Mouse (Mus musculus): ENCODE results near the gene Shc2. TPM values are rescaled to one million over a fixed set of nuclear protein-coding genes. Genes with fewer than 3 reads are reported as not detected.
A peak's percentile ranks its signal among the peaks of the same experiment; 100 is the strongest.

Gene Shc2
- polyA plus RNA-seq, 1 experiment from 2014 or later: 8.5 TPM

GRCm38 (mm10) chr10:79660298-79660697, 22.6 kb upstream of the Shc2 start:
- ATAC-seq (ENCODE audit: low FRiP score, low TSS enrichment): no peak
- Histone ChIP-seq H3K27me3 (ENCODE audit: control insufficient read depth, insufficient read depth, low read length) (no peaks in the 10 kb centered on the region), H3K36me3 (ENCODE audit: control insufficient read depth, insufficient read depth, low read length) (no peaks in the 10 kb centered on the region), H3K9me3 (ENCODE audit: control insufficient read depth, low read length) (no peaks in the 10 kb centered on the region), H3K9ac (ENCODE audit: low read depth, low read length) (no peak overlapping the region), H3K4me3 (ENCODE audit: low read length) (no peak overlapping the region), H3K4me1 (ENCODE audit: control insufficient read depth, insufficient read depth, low read length) (0 out of 2 replicates have a peak, but pooled peaks cover 4% of the 10 kb centered on the region), H3K27ac (ENCODE audit: low read depth, low read length) (no peak overlapping the region), H3K4me2 (replicated peaks; ENCODE audit: low read depth, low read length) (no peak overlapping the region)
- 73% methylated on average over 2 of the region's 2 CpGs for WGBS

DNA sequence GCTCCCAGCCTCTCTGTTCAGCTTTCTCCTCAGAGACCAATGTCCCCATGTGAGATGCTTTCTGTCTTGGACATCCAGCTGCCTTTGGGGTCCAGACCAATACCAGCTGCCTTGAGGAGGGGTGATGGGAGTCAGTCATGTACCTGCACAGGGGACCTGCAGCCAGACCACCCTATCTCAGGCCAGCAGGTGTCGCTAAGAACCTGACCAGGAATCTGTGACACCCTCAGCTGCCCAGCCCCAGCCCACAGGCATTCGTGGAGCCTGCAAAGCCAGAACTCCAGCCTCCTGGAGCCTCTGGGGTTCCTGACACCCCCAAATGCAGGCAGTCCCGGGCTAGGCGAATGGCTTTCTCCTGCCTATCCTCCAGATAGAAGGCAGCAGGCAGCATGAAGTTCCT, 21.1 kb upstream of the Shc2 start:
- ATAC-seq (ENCODE audit: low FRiP score, low TSS enrichment): no peak
- no peaks in the 10 kb centered on the region for H3K27me3 ChIP-seq (ENCODE audit: control insufficient read depth, insufficient read depth, low read length)
- no peak overlapping the region for H3K9ac ChIP-seq (ENCODE audit: low read depth, low read length)
- no peaks in the 10 kb centered on the region for H3K9me3 ChIP-seq (ENCODE audit: control insufficient read depth, low read length)
- H3K36me3 ChIP-seq (ENCODE audit: control insufficient read depth, insufficient read depth, low read length): no peaks in the 10 kb centered on the region
- no peak overlapping the region for H3K4me3 ChIP-seq (ENCODE audit: low read length)
- no peak overlapping the region for H3K27ac ChIP-seq (ENCODE audit: low read depth, low read length)
- H3K4me1 ChIP-seq (ENCODE audit: control insufficient read depth, insufficient read depth, low read length): no peaks in the 10 kb centered on the region
- WGBS: 18% methylated on average over 4 of the region's 4 CpGs
- no peak overlapping the region for H3K4me2 ChIP-seq (replicated peaks; ENCODE audit: low read depth, low read length)

GRCm38 (mm10) chr10:79654946-79655395, 17.3 kb upstream of the Shc2 start:
- Histone ChIP-seq H3K4me1 (ENCODE audit: control insufficient read depth, insufficient read depth, low read length) (no peaks in the 10 kb centered on the region), H3K9me3 (ENCODE audit: control insufficient read depth, low read length) (no peaks in the 10 kb centered on the region), H3K36me3 (ENCODE audit: control insufficient read depth, insufficient read depth, low read length) (no peaks in the 10 kb centered on the region), H3K27me3 (ENCODE audit: control insufficient read depth, insufficient read depth, low read length) (no peaks in the 10 kb centered on the region), H3K4me2 (replicated peaks; ENCODE audit: low read depth, low read length) (no peak overlapping the region), H3K4me3 (ENCODE audit: low read length) (no peak overlapping the region), H3K27ac (ENCODE audit: low read depth, low read length) (no peak overlapping the region), H3K9ac (ENCODE audit: low read depth, low read length) (no peak overlapping the region)
- no peak for ATAC-seq (ENCODE audit: low FRiP score, low TSS enrichment)
- 40% methylated on average over 1 of the region's 1 CpGs for WGBS

- Histone ChIP-seq H3K4me1 (ENCODE audit: control insufficient read depth, insufficient read depth, low read length) (no peaks in the 10 kb centered on the region), H3K27me3 (ENCODE audit: control insufficient read depth, insufficient read depth, low read length) (no peaks in the 10 kb centered on the region), H3K36me3 (ENCODE audit: control insufficient read depth, insufficient read depth, low read length) (no peaks in the 10 kb centered on the region), H3K4me3 (ENCODE audit: low read length) (no peak overlapping the region), H3K27ac (ENCODE audit: low read depth, low read length) (no peak overlapping the region), H3K4me2 (replicated peaks; ENCODE audit: low read depth, low read length) (no peak overlapping the region), H3K9ac (ENCODE audit: low read depth, low read length) (no peak overlapping the region), H3K9me3 (ENCODE audit: control insufficient read depth, low read length) (no peaks in the 10 kb centered on the region)
- ATAC-seq (ENCODE audit: low FRiP score, low TSS enrichment): no peak
- WGBS: 87% methylated on average over 7 of the region's 7 CpGs
These were observed 15.1 kb upstream of the Shc2 start for GRCm38 (mm10) chr10:79652789-79653188.

- Histone ChIP-seq H3K27ac (ENCODE audit: low read depth, low read length) (no peak overlapping the region), H3K27me3 (ENCODE audit: control insufficient read depth, insufficient read depth, low read length) (no peaks in the 10 kb centered on the region), H3K36me3 (ENCODE audit: control insufficient read depth, insufficient read depth, low read length) (no peaks in the 10 kb centered on the region), H3K9ac (ENCODE audit: low read depth, low read length) (no peak overlapping the region), H3K4me1 (ENCODE audit: control insufficient read depth, insufficient read depth, low read length) (no peaks in the 10 kb centered on the region), H3K9me3 (ENCODE audit: control insufficient read depth, low read length) (no peaks in the 10 kb centered on the region), H3K4me2 (replicated peaks; ENCODE audit: low read depth, low read length) (no peak overlapping the region), H3K4me3 (ENCODE audit: low read length) (no peak overlapping the region)
- ATAC-seq (ENCODE audit: low FRiP score, low TSS enrichment): peak; percentile 53
- WGBS: 28% methylated on average over 7 of the region's 7 CpGs
These were observed 11.5 kb upstream of the Shc2 start for GRCm38 (mm10) chr10:79649070-79649751.

DNA sequence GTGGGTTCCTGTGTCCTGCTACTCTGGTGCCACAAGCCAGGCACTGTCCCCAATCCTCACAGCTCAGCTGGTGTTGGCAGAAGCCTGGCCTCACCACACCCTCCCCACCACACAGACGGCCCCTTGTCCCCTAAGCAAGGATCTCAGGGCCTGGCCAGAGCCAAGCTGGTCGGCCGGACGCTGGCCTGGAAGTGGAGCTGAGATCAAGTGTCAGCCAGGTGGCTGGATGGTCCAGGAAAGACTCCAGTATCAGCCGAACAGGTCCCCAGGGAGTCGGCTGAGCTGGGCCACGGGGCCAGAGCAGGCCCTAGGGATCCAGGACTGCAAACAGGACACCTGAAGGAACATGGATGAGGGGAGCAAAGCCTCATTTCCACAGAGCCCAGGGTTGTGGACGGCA, 8.0 kb upstream of the Shc2 start, which contains the start of gene Odf3l2:
Gene Odf3l2, minus strand, starts transcription at position 28 of the 400 bp plus-strand sequence.
- no peak for ATAC-seq (ENCODE audit: low FRiP score, low TSS enrichment)
- 50% methylated on average over 8 of the region's 8 CpGs for WGBS
- H3K4me1 ChIP-seq (ENCODE audit: control insufficient read depth, insufficient read depth, low read length): no peaks in the 10 kb centered on the region
- no peak within 1 kb of the TSS for H3K9ac ChIP-seq (ENCODE audit: low read depth, low read length)
- H3K36me3 ChIP-seq (ENCODE audit: control insufficient read depth, insufficient read depth, low read length): no peaks in the 10 kb centered on the region
- H3K27ac ChIP-seq (ENCODE audit: low read depth, low read length): no peak within 1 kb of the TSS
- H3K4me2 ChIP-seq (replicated peaks; ENCODE audit: low read depth, low read length): no peak within 1 kb of the TSS
- no peaks in the 10 kb centered on the region for H3K27me3 ChIP-seq (ENCODE audit: control insufficient read depth, insufficient read depth, low read length)
- H3K4me3 ChIP-seq (ENCODE audit: low read length): no peak within 1 kb of the TSS
- H3K9me3 ChIP-seq (ENCODE audit: control insufficient read depth, low read length): no peaks in the 10 kb centered on the region

GRCm38 (mm10) chr10:79638486-79639204, 927 bp upstream of the Shc2 start:
- Histone ChIP-seq H3K4me1 (ENCODE audit: control insufficient read depth, insufficient read depth, low read length) (peaks cover 20% of the 10 kb centered on the region), H3K9me3 (ENCODE audit: control insufficient read depth, low read length) (no peaks in the 10 kb centered on the region), H3K27me3 (ENCODE audit: control insufficient read depth, insufficient read depth, low read length) (peaks cover 7% of the 10 kb centered on the region; the same call in 1 of the 2 replicates), H3K4me3 (ENCODE audit: low read length) (peak overlapping the region; percentile 82), H3K27ac (ENCODE audit: low read depth, low read length) (0 out of 2 replicates have a peak overlapping the region, but pooled peaks have one; percentile 17), H3K4me2 (replicated peaks; ENCODE audit: low read depth, low read length) (peak overlapping the region; percentile 93), H3K9ac (ENCODE audit: low read depth, low read length) (peak overlapping the region; percentile 87; the same call in 1 of the 2 replicates), H3K36me3 (ENCODE audit: control insufficient read depth, insufficient read depth, low read length) (no peaks in the 10 kb centered on the region)
- 7% methylated on average over 23 of the region's 23 CpGs for WGBS
- peak; percentile 59 for ATAC-seq (ENCODE audit: low FRiP score, low TSS enrichment)

DNA sequence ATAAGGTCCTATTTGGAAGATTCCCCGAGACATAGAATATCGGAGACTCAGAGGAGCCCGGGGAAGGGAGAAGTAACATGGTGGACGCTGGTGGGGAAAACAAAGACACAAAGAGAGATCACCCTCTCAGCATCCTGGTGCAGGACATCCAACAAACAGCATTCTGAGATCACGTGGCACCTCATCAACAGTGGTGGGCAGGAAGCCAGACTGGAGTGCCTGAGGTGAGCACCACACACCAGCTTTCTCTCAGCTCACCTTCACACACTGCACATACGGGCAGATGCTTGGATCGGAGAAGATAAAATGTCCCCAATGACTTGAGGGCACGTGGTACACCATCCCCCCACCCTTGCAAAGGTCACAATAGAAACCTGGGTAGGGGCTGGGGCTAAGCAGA, 1.4 kb downstream of the Shc2 start:
- 83% methylated on average over 8 of the region's 8 CpGs for WGBS
- no peaks in the 10 kb centered on the region for H3K36me3 ChIP-seq (ENCODE audit: control insufficient read depth, insufficient read depth, low read length)
- peaks cover 27% of the 10 kb centered on the region for H3K4me1 ChIP-seq (ENCODE audit: control insufficient read depth, insufficient read depth, low read length)
- no peak overlapping the region for H3K4me3 ChIP-seq (ENCODE audit: low read length)
- H3K9me3 ChIP-seq (ENCODE audit: control insufficient read depth, low read length): no peaks in the 10 kb centered on the region
- H3K27ac ChIP-seq (ENCODE audit: low read depth, low read length): no peak overlapping the region
- H3K9ac ChIP-seq (ENCODE audit: low read depth, low read length): no peak overlapping the region
- no peak for ATAC-seq (ENCODE audit: low FRiP score, low TSS enrichment)
- H3K27me3 ChIP-seq (ENCODE audit: control insufficient read depth, insufficient read depth, low read length): peaks cover 7% of the 10 kb centered on the region; the same call in 1 of the 2 replicates
- H3K4me2 ChIP-seq (replicated peaks; ENCODE audit: low read depth, low read length): no peak overlapping the region

Data from kidney, embryonic 14.5 days (tissue).